Mouse (Mus musculus): ENCODE measurements at regions not wholly inside any gene's neighbourhood (a gene's known extent, or its start where the extent isn't known, plus 50 kb on each side); places are given as distances from the start of the nearest gene placed in this dataset.

GRCm38 (mm10) chr14:9338220-9338619 is 672.2 kb upstream of the 4930452B06Rik start:
- DNase-seq (ENCODE audit: low spot score in 2 of 2), result no peak

DNA sequence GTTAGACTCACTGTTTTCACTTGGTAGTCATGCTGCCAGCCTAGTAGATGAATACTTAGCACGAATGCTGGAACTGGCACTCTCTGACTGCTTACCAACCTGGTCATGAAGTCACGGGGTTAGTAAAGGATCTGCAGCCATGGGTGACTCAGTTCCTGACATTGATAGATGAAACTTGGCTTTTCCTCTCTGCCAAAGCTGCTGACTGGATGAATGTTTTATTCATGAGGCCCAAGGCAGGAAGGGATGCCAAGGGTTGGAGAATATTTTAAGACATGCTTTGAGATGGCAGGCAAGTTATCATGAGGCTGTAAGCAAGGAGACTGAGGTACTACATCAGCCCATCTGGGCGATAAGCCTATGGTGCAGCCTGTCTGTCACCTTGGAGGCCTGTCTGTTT is 671.1 kb upstream of the 4930452B06Rik start:
- DNase-seq (ENCODE audit: low spot score in 2 of 2), result no peak

DNA sequence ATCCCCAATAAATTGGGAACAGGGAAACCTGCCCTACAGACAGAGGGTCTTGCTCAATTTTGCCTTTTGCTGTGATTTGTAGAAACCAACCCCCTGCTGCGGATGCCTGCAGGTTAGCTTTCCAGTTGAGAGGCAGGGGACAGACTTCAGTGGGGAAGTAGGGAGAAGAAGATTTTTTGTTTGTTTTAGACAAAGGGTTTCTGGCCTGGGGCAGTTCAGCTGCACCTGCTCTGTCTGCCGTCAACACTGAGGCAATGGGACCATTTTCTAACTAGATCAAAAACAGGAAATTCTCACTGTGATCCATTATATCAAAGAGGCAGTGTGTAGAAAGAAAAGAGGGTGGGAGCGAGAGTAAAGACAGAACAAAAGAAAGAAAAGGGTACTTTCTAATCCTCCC is 665.6 kb upstream of the 4930452B06Rik start:
- DNase-seq (ENCODE audit: low spot score in 2 of 2), result no peak

DNA sequence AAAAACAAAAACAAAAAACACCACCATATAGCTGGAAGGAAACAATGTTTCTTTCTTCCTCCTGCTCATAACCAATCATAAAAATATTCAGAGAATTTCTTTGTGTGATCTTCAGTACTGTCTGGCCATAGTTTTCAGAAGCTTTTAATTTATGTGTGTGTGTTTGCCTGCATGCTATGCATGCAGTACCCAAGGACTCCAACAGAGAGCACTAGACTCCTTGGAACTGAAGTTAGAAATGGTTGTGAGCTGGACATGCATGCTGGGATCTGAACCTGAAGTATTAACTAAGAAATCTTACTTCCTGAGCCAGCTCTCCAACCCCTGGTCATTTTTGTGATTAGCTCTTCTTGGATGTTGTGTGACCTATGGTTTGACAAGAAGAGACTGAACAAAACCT is 664.7 kb upstream of the 4930452B06Rik start:
- no peak for DNase-seq (ENCODE audit: low spot score in 2 of 2)

- DNase-seq (ENCODE audit: low spot score in 2 of 2), result peak; percentile 26 to 27
Measured at GRCm38 (mm10) chr14:9329839-9330485, 663.9 kb upstream of the 4930452B06Rik start.

GRCm38 (mm10) chr14:9327344-9327743 is 661.3 kb upstream of the 4930452B06Rik start:
- DNase-seq (ENCODE audit: low spot score in 2 of 2), result no peak

- no peak for DNase-seq (ENCODE audit: low spot score in 2 of 2)
Measured at GRCm38 (mm10) chr14:9319842-9320241, 653.8 kb upstream of the 4930452B06Rik start.

GRCm38 (mm10) chr14:9318796-9319465 is 652.9 kb upstream of the 4930452B06Rik start:
- DNase-seq (ENCODE audit: low spot score in 2 of 2), result no peak

- no peak for DNase-seq (ENCODE audit: low spot score in 2 of 2)
Measured at GRCm38 (mm10) chr14:9315224-9315623, 649.2 kb upstream of the 4930452B06Rik start.

- no peak for DNase-seq (ENCODE audit: low spot score in 2 of 2)
Measured at GRCm38 (mm10) chr14:9296145-9296544, 630.1 kb upstream of the 4930452B06Rik start.

- no peak for DNase-seq (ENCODE audit: low spot score in 2 of 2)
Measured at GRCm38 (mm10) chr14:9294555-9294954, 628.5 kb upstream of the 4930452B06Rik start.

- DNase-seq (ENCODE audit: low spot score in 2 of 2), result no peak
Measured at GRCm38 (mm10) chr14:9288103-9288502, 622.1 kb upstream of the 4930452B06Rik start.

GRCm38 (mm10) chr14:9285606-9286002 is 619.6 kb upstream of the 4930452B06Rik start:
- no peak for DNase-seq (ENCODE audit: low spot score in 2 of 2)

DNA sequence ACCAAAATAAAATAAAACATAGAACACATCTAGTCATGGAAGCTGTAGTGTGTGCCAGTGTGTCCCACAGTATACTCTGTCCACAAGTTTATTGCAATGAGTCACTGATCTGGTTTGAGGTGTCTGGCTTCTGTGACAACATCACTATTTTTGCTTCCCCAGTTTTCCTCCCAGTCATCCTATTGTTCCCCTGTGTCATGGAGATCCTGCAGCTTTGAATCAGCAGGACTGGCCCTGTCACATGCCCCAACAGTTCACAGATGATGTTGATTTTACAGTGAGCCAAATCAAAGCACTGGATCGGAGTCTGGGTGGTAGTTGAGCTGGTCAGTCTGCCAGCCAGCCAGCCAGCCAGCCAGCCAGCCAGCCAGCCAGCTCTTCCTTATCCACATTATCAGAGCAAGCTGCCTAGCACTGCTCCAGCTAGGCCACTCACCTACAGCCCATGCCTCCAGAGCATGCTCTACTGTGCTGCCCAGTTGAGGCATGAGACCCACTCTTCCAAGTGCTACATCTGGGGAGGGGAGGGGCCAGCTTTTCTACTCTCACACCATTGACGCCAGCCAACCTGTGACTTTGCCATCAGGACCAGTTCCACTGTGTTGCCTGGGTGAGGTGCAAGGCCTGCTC is 619.1 kb upstream of the 4930452B06Rik start:
- no peak for DNase-seq (ENCODE audit: low spot score in 2 of 2)

- no peak for DNase-seq (ENCODE audit: low spot score in 2 of 2)
Measured at GRCm38 (mm10) chr14:9267282-9268091, 601.4 kb upstream of the 4930452B06Rik start.

GRCm38 (mm10) chr14:9252017-9252416 is 586.0 kb upstream of the 4930452B06Rik start:
- no peak for DNase-seq (ENCODE audit: low spot score in 2 of 2)

DNA sequence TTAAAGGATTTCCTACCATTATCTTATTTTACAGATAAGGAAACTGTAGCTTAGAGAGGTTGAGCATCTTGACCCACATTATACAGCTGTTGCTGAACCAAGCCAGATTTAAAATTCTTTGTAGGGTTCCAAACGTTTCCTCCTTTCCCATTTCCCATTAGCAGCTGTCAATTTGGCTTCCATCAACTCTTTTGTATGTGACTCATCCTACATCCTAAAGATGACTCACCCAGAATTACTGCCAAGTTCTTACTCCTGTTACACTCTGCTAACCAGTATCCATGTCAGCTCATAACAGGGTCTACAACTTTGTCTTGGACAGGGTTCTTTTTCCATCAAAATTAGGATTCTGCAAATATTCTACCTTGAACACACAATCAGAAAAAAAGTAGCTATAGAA is 579.2 kb upstream of the 4930452B06Rik start:
- no peak for DNase-seq (ENCODE audit: low spot score in 2 of 2)

- DNase-seq (ENCODE audit: low spot score in 2 of 2), result no peak
Measured at GRCm38 (mm10) chr14:9243336-9243735, 577.3 kb upstream of the 4930452B06Rik start.

- DNase-seq (ENCODE audit: low spot score in 2 of 2), result no peak
Measured at GRCm38 (mm10) chr14:9242118-9242517, 576.1 kb upstream of the 4930452B06Rik start.

GRCm38 (mm10) chr14:9227670-9228069 is 561.6 kb upstream of the 4930452B06Rik start:
- no peak for DNase-seq (ENCODE audit: low spot score in 2 of 2)

GRCm38 (mm10) chr14:9200246-9200645 is 534.2 kb upstream of the 4930452B06Rik start:
- DNase-seq (ENCODE audit: low spot score in 2 of 2), result no peak

DNA sequence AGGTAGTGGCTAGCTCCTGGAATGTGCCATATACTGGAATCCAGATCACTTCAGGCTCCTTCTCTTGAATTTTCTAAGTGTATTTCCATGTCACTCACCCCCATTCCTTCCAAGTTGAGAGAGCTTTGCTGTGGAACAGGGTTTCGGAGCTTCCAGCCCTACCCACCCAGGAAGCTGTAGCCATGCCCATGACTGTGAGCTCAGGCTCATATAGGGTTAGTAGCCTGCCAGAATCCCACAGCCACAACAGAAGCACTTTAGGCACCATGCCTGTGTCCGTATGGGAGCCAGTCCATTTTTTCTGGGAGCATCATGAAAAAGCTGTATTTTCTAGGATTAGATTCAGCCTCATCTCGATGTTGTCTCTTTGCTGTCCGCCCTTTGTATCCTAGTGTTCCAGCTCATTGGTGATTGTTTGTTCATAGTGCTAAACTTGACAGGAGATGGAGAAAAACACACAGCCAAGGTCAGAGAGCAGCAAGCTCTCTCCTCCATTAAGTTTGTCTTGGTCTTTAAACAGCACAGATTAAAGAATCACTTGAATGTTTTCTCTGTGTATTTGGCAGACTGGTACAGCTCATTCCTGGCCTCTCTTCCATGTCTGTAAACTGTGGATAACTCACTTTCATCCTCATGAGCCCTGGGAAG is 526.2 kb upstream of the 4930452B06Rik start:
- no peak for DNase-seq (ENCODE audit: low spot score in 2 of 2)
